Mouse (Mus musculus) G1E (cell line): ENCODE measurements around the gene Qprt.

Source experiments
- CTCF ChIP-seq: IDR thresholded peaks from 2 replicates; pipeline ENCODE4 v1.5.1; 2012; ENCODE audit warnings: low read depth, low read length, inconsistent platforms, mixed read lengths
- GATA1 ChIP-seq: IDR thresholded peaks from 2 replicates; pipeline ENCODE4 v1.6.1; 2012; ENCODE audit warnings: borderline replicate concordance, low read length, inconsistent platforms, mixed read lengths
- POLR2AphosphoS5 ChIP-seq: IDR thresholded peaks from 2 replicates; pipeline ENCODE4 v1.6.1; 2012; ENCODE audit warnings: low read depth, low read length, inconsistent platforms; ENCODE audit not compliant: insufficient replicate concordance
- TAL1 ChIP-seq: conservative IDR thresholded peaks from 2 replicates; pipeline ENCODE4 v1.6.1; 2012; ENCODE audit warnings: low read depth, low read length, inconsistent platforms, mixed read lengths

DNA sequence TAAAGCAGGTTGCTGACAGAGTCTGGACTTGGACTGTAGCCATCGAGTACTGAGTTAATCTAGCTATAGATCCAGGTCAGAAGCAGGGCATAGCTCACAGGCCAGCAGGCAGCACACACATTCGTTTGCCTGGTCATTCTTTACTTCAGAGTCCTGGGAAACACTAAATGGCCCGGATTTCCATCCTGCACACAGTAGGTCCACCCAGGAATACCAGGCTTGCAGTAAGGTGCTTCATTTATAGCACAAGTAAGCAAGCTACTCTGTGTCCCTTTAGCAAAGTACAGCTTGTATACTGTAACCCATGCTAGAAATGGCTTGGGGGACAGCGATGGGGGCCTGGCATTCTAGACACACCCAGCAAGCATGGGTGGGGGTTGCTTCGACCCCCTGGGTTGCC is 17.5 kb upstream of the Qprt start:
- TF ChIP-seq CTCF (no peak), GATA1 (no peak), POLR2AphosphoS5 (no peak), TAL1 (no peak)
